Mouse (Mus musculus) urinary bladder, postnatal 10 days (tissue): Measurements from ENCODE around the gene Ptpn14.

Experiments used
- DNase-seq: peaks from one replicate; pipeline ENCODE4 v3.0.0; 2022; ENCODE audit warnings: low spot score

The Ptpn14 gene

DNA sequence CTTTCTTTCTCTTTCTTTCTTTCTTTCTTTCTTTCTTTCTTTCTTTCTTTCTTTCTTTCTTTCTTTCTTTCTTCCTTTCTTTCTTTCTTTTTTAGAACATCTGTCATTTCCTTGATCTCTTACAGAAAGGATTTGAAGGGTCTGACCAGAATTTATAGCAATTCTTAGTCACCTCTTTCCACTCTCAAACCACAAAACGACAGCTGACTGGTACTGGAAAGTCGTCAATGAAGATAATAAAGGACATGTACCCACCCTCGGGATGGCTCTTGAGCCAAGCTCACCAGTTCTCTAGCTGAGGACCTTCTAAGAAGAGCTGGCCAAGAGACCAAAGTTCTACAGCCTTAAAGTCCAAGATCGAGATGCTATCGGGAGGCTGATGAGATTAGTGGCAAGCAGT, 9.5 kb upstream of the Ptpn14 start:
- no peak for DNase-seq

DNA sequence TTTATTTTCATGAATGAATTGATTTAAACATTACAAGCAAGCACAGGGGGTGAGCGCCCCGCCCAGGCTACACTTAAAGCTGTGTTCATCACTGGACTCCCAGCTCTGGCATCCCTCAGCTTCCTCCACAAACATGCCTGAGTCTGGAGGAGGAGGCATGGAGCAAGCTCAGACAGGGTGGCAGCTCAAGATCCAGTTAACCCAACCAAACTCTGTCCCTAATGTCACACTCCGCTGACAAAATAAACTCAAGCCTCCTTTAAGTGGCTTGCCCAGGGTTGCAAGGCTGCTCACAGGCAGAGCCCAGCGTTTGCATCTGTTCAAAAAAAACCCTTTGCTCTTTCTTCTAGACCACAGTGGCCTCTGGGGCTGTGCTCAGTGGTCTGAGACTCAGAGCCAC, 1.9 kb upstream of the Ptpn14 start:
- DNase-seq = no peak

DNA sequence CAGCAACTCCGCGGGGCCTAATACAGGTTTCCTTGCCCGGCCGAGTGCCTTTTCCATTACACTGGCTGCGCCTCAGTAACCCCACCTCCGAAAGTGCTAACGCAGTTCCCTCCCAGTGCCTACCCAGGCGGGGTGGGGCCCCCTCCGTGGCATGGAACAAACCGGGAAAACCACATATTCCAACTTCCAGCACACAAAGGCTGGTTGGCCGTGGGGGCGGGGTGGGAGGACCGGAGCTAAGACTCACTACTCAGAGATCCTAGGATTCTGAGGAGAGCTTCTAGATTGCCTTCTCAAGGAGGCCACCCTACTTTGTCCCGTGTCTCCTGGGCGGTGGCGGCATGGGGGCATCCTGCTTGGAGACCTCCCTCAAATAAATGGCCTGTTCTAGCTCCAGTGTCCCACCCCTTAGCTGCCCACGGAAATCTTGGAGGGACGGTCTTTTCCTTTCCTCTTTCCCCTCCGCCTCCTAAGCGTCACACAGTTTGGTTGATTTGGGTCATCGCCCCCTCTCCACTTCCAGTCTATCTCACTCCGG, 653 bp upstream of the Ptpn14 start:
- DNase-seq = peak; percentile 36

GRCm38 (mm10) chr1:189728784-189729115, 682 bp downstream of the Ptpn14 start:
- no peak for DNase-seq

GRCm38 (mm10) chr1:189729141-189729815, 1.2 kb downstream of the Ptpn14 start:
- DNase-seq = no peak

GRCm38 (mm10) chr1:189731697-189732096, 3.6 kb downstream of the Ptpn14 start:
- no peak for DNase-seq

GRCm38 (mm10) chr1:189732156-189732555, 4.1 kb downstream of the Ptpn14 start:
- DNase-seq = no peak

- no peak for DNase-seq
Measured at GRCm38 (mm10) chr1:189740075-189740474, 12.0 kb downstream of the Ptpn14 start.

DNA sequence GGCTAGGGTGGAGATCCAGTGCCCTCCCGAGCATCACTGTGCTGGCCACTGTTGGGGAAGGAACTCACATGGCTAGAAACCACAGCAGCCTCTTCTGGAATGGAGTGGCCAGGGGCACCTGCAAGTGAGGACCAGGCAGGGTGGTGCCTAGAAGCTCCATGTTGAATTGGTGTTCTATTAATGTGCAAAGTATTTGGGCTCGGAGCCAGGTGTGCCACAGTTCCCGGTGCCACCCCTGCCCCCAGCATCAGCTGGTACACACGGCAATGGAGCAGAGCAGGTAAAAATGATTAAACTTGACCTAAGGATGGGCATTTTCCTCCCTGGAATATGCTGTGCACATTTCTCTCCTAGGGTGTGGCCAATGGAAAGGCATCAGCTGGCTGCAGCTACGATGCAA, 14.0 kb downstream of the Ptpn14 start:
- DNase-seq = no peak

DNA sequence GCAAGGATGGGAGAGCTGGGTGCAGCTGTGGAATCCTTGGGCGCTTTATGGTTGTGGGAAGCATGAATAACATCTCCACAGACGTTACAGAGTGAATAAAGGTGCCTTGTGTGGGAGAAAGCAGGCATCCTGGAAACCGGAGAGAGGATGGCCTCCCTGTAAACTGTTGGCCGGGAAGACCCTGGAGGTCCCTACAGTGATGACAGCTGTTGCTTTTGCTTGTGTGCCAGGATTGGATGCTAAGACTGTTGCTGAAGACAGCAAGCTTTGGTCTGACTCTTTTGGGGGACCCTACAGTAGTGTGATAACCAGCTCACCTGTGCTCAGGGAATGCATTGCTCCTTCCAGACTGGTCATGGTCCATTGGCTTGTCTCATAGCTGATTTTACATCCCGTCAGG, 15.1 kb downstream of the Ptpn14 start:
- no peak for DNase-seq

DNA sequence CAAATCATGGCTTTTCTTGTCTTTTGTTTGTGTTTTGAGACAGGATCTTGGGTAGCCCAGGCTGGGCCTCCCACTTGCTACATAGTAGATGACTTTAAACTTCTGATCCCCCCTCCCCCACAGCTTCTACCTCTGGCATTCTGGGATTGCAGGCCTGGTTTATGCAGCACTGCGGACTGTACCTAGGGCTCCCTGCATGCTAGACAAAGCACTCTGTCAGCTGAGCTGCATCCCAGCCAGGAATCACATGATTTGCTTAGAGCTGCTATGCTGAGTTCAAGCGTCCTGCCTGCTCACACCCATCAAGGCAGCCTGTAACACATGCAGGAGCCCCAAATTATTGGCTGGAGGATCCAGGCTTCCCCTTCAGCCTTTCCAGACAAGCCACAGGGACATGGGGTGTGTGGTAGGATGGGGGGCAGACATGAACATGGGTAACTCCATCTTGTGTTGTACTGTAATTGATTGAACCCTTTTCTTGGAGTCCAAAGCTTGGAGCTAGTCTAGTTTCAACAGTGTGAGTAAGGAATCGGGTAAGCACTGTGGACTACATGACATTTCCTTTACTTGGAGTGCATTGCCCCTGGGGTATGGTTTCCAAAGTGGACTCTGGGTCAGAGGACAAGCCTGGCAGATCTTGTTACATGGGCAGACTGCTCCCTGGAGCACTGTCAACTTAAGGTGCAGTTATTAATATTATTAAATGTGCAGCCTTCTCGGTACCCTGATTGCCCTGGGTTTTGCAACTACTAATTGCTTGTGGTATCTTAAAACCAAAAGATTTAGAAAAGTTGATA, 17.0 kb downstream of the Ptpn14 start:
- DNase-seq = no peak

GRCm38 (mm10) chr1:189746520-189746919, 18.5 kb downstream of the Ptpn14 start:
- no peak for DNase-seq

DNA sequence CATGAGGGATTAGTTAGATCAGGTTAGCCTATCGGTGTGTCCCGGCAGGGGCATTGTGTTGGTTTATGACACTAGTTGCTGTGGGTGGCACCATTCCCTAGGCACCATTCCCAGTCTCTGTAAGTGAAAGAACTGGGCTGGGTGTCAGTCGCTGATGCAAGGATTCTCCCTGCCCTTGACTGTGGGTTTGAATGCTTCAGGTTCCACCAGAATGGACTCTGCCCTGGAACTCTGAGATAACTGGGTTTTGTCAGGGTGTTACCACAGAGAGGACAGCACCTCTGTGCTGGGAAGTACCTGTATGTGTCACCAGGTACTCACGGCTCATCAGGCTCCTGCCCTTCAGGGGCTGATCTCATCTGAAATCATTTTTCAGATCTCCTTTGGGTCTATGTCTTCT, 21.7 kb downstream of the Ptpn14 start:
- no peak for DNase-seq

DNA sequence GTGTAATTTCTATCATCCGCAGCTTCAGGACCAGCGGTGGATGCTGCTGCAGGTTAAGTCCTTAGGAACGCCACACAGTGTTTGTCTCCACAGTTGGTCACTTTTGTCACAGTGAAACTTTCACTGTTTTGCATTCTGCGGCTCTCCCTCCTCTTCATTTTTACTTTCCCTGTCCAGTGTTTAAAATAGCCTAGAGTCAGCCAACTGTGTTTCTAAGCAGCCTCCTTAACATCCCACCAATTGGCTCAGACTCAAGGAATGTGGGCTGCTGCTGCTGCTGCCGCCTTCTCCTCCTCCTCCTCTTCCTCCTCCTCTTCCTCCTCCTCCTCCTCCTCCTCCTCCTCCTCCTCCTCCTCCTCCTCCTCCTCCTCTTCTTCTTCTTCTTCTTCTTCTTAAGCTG, 22.2 kb downstream of the Ptpn14 start:
- DNase-seq = no peak

DNA sequence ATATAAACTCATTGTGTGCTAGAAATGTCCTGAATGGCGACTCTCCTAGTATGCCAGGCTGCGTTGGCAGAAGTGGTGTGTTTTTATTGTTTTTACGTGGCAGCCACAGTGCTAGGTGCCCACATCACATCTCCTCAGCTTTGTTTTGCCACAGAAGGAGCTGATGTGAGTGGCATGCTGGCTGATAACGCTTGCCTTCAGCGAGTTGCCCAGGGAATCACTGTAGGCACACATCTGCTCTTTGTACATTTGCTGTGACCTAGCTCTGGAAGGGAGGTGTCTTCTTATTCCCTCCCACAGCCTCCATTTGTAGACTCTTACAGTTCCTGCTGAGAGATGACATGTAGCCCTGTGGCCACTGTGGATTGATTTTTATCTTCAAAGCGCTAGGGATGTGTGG, 24.2 kb downstream of the Ptpn14 start:
- no peak for DNase-seq

DNA sequence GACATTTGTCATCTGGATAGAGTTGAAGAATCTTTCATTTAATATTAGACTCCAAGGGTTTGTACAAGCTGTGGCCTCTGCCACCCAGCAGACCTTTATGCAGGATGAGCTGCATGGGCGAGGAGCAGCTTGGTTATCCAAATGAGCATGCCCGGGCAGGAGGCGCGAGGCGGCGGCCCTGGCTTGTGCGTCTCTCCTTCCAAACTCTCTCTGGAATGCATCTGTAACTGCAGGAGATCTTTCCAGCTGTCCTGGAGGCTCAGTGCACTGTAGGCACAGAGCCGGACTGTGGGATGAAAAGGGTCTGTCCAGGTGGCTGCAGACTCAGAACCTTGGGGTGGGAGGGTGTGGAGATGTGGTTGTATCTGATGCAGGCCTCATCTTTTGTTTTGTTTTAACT, 27.0 kb downstream of the Ptpn14 start:
- no peak for DNase-seq

DNA sequence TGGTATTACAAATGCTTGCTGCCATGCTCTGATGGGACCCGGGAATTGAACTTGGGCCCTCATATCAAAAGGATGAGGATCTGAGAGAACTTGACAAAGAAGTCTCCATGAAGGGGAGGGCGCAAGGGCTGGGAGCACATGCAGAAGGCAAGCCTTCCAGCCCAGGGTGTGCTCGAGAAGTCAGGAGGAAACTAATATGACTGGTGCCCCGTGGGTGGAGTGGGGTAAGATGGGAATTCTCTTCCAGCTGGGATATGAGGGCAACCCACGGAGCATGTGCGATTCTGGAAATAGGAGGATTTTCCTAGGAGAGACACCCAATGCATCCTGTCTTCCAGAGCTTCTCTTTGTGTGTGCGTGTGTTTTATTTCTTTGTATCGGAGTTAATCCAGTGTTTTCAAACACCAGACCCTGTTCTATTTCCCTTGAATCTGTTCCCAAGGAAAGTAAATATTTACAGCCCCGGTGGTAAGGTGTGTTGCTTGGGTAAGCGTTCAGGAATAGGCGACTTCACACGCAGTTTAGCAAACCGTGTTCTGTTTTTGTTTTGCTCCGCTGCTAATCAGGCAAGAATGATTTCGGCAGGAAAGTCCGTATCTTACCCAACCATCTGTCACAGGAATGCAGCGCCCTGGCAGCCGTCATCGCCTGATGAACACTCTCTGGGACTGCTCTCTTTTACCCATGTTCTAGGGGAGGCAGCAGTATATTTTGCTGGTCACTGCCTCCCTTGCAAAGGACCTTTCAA, 28.4 kb downstream of the Ptpn14 start:
- DNase-seq = no peak

GRCm38 (mm10) chr1:189757054-189757408, 29.0 kb downstream of the Ptpn14 start:
- no peak for DNase-seq

GRCm38 (mm10) chr1:189761581-189762021, 33.5 kb downstream of the Ptpn14 start:
- DNase-seq = no peak

DNA sequence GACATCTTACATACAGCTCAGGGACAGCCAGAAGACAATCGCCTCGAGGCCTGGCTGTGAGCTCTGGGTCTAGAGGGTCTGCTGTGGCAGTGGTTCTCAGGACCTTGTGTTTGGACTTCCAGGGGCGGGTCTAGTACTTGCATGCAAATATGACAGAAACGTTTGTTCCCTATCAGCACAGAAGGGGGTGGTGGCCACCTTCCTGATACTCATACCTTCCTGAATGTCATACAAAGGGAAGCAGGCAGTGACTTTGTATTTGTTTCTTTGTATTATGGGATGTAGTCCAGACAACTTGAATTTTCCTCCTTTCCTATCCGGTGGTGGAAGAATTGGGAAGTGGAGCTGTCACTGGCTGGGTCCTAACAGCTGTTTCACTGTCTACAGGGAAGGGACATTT, 36.2 kb downstream of the Ptpn14 start:
- DNase-seq = no peak

DNA sequence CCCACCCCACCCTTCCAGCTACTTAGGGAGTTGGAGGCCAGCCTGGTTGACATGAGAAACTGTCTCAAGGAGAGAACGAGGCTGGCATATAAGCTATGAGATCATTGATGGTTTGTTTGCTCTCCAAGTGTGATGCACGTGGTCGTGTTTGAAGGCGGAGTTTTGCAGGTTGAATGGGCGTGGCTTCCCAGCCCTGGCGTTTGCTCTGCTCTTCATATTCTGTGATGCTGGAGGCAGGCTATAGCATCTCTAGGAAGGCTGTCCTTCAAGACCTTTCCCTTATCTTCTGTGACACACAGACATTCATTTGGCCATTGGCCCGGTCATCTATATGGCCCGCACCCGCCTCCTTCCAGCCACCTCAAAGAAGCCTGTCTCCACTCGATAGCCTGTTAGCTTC, 39.1 kb downstream of the Ptpn14 start:
- DNase-seq = no peak

DNA sequence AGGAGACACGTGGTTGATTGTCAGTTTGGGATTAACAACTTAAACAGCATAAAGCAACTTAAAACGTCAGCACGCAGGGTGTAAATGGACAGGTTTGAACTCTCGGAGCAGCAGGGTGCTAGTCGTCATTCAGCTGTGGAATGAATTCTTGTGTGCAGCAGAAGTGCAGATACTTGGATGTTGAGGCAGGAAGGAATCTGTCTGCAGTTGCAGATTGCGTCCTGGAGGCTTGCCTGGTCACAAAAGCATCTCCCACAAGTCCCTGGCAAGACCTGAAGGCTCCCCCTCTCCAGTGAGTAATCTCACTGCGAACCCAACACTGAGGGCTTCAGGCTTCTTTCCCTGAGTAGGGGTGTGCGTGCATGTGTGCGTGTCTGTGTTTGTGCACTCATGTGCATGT, 39.8 kb downstream of the Ptpn14 start:
- DNase-seq = no peak

GRCm38 (mm10) chr1:189770516-189770915, 42.4 kb downstream of the Ptpn14 start:
- DNase-seq = no peak
